Mouse (Mus musculus): ENCODE measurements at regions not wholly inside any gene's neighbourhood (a gene's known extent, or its start where the extent isn't known, plus 50 kb on each side); places are given as distances from the start of the nearest gene placed in this dataset.

DNA sequence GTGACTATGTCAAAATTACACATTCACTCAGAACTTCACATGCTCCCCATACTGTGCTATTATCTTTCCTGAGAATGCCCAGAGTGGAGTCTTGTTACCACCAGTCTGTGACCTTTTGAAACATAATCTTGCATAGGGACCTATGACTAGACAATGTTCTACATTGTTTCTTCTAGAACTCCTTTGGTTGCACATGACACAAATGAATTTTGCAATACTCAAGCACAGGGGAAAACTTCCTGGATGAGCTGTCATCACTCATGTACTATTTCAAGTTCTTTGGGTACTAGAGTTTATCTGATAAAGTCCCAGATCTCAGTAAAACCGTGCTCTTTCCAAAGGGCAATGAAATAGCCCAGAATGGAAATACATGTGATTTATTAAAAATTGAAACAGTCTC is 1901.0 kb upstream of the Lrrc6 start:
- no peak for DNase-seq
- no peak overlapping the region for H3K4me3 ChIP-seq (replicated peaks; ENCODE audit: extremely low read depth, low read depth, low read length)
- no peak for TF ChIP-seq CTCF (IDR thresholded peaks at IDR 0.05; ENCODE audit: insufficient read depth, low read length)
- peaks cover 2% of the 10 kb centered on the region for H3K4me1 ChIP-seq (ENCODE audit: control insufficient read depth, insufficient read depth, low read length)
- 45% methylated on average over 1 of the region's 1 CpGs for WGBS

DNA sequence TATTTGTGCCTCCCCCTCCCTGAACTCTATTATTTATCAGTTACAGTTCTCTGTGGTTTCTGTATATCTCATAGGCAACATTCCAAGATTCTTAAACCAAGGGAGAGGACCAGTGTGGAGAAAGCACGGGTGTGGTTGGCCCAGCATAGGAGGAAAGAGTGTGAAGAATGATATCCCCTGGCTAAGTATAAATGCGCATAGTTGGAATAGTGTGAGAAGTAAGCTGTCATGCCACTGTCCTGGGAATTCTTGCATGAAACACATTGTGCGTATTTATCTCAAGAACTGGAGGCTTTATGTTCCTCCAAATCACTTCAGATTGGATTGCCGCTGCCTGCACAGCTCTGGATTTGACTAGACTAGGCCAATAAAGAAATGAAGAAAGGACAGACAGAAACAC is 1900.3 kb upstream of the Lrrc6 start:
- H3K4me1 ChIP-seq (ENCODE audit: control insufficient read depth, insufficient read depth, low read length): peaks cover 2% of the 10 kb centered on the region
- WGBS: 66% methylated on average over 4 of the region's 4 CpGs
- no peak for DNase-seq

DNA sequence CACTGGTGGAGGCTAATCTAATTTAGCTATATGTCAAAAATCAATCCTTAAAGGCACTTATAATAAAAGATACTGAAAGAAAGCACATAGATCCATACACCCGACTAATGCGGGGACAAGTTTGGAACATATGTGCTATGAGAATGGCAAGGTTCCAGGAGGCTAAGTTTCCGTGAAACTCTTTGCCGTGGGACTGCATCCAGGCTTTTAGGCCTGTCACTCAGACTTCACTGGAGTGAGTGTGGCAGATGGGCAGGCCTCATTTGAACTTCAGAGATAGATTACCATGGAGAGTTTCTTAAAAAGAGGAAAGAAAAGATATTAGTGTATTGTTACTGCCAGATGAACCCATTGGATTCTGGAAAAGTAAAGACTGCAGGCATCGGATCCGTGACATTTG is 1895.9 kb upstream of the Lrrc6 start:
- H3K4me3 ChIP-seq (replicated peaks; ENCODE audit: extremely low read depth, low read depth, low read length): no peak overlapping the region
- no peak for TF ChIP-seq CTCF (IDR thresholded peaks at IDR 0.05; ENCODE audit: insufficient read depth, low read length)
- TF ChIP-seq POLR2A (IDR thresholded peaks at IDR 0.05; ENCODE audit: borderline replicate concordance, extremely low read depth, low read depth, low read length): no peak
- peaks cover 2% of the 10 kb centered on the region for H3K4me1 ChIP-seq (ENCODE audit: control insufficient read depth, insufficient read depth, low read length)
- no peak for DNase-seq
- 88% methylated on average over 6 of the region's 6 CpGs for WGBS

More for the DNA sequence above, 1900.3 kb upstream of the Lrrc6 start:
- no peak for TF ChIP-seq POLR2A (IDR thresholded peaks at IDR 0.05; ENCODE audit: borderline replicate concordance, extremely low read depth, low read depth, low read length)
- no peak for TF ChIP-seq CTCF (IDR thresholded peaks at IDR 0.05; ENCODE audit: insufficient read depth, low read length)
- no peak overlapping the region for H3K4me3 ChIP-seq (replicated peaks; ENCODE audit: extremely low read depth, low read depth, low read length)

DNA sequence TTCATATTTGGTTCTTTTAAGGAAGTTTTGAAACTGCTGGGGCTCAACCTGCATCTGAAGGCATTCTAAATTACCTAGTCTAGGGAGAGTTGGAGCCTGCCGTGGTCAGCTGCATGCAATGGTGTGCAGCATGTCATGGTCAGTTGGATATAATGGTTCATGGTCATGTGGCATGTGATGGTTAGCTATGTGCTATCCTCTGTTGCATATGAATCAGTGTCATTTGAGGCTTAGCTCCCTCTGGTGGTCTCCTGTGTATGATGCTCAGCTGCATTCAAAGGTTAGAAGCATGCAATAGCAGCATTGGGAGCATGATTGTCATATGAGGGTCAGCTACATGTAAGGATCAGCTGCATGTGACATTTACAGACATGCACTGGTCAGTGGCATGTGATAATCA is 1894.0 kb upstream of the Lrrc6 start:
- no peak overlapping the region for H3K4me3 ChIP-seq (replicated peaks; ENCODE audit: extremely low read depth, low read depth, low read length)
- peak; percentile 24; the same call in 1 of the 2 replicates for TF ChIP-seq CTCF (IDR thresholded peaks at IDR 0.05; ENCODE audit: insufficient read depth, low read length)
- no peak for TF ChIP-seq POLR2A (IDR thresholded peaks at IDR 0.05; ENCODE audit: borderline replicate concordance, extremely low read depth, low read depth, low read length)
- no peak for DNase-seq
- no peaks in the 10 kb centered on the region; the same call in none of the 2 replicates for H3K4me1 ChIP-seq (ENCODE audit: control insufficient read depth, insufficient read depth, low read length)
- WGBS: 91% methylated on average over 1 of the region's 1 CpGs

DNA sequence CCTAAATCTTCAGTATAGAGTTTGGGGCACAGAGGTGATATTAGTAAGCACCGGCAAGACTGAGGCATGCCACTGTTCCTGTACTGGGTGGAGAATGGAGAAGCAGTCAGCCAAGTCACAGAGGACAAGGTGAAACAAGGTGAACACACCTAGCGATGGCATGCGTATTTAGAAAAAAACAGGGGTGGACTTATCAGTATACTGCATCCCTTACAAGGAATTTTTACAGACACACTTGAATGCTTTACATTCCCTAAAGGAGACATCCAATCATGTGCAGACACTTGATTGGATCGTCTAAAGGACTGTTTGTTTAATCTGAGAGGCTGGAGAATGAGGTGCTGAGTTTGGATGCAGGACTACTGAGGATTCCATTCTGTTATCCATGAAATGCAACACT is 1893.4 kb upstream of the Lrrc6 start:
- H3K4me3 ChIP-seq (replicated peaks; ENCODE audit: extremely low read depth, low read depth, low read length): no peak overlapping the region
- WGBS: 59% methylated on average over 4 of the region's 4 CpGs
- H3K4me1 ChIP-seq (ENCODE audit: control insufficient read depth, insufficient read depth, low read length): no peaks in the 10 kb centered on the region; the same call in none of the 2 replicates
- DNase-seq: no peak
- TF ChIP-seq POLR2A (IDR thresholded peaks at IDR 0.05; ENCODE audit: borderline replicate concordance, extremely low read depth, low read depth, low read length): no peak
- no peak for TF ChIP-seq CTCF (IDR thresholded peaks at IDR 0.05; ENCODE audit: insufficient read depth, low read length)

GRCm38 (mm10) chr15:68391737-68392136 is 1891.0 kb upstream of the Lrrc6 start:
- H3K4me3 ChIP-seq (replicated peaks; ENCODE audit: extremely low read depth, low read depth, low read length): no peak overlapping the region
- TF ChIP-seq CTCF (IDR thresholded peaks at IDR 0.05; ENCODE audit: insufficient read depth, low read length) (no peak), POLR2A (IDR thresholded peaks at IDR 0.05; ENCODE audit: borderline replicate concordance, extremely low read depth, low read depth, low read length) (no peak)
- H3K4me1 ChIP-seq (ENCODE audit: control insufficient read depth, insufficient read depth, low read length): no peaks in the 10 kb centered on the region; the same call in none of the 2 replicates
- DNase-seq: no peak
- 23% methylated on average over 1 of the region's 1 CpGs for WGBS

DNA sequence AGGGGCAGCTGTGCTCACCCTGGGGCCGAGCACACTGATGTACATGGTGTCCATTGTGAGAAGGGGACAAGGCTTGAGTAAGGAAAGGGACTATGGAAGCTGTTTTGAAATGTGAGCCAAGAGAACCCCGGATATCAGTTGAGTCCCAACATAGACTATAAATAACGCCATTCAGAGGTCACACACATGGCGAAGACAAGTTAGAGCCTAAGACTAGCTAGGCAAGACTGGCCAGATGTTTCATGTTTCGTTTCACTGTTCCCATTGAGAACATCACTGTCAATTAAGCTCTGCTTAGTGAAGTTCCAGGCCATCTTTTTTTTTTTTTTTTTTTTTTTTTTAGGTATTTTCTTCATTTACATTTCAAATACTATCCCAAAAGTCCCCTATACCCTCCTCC is 1889.1 kb upstream of the Lrrc6 start:
- 60% methylated on average over 5 of the region's 5 CpGs for WGBS
- DNase-seq: no peak
- TF ChIP-seq CTCF (IDR thresholded peaks at IDR 0.05; ENCODE audit: insufficient read depth, low read length) (no peak), POLR2A (IDR thresholded peaks at IDR 0.05; ENCODE audit: borderline replicate concordance, extremely low read depth, low read depth, low read length) (no peak)
- Histone ChIP-seq H3K4me1 (ENCODE audit: control insufficient read depth, insufficient read depth, low read length) (no peaks in the 10 kb centered on the region; the same call in none of the 2 replicates), H3K4me3 (replicated peaks; ENCODE audit: extremely low read depth, low read depth, low read length) (no peak overlapping the region)

DNA sequence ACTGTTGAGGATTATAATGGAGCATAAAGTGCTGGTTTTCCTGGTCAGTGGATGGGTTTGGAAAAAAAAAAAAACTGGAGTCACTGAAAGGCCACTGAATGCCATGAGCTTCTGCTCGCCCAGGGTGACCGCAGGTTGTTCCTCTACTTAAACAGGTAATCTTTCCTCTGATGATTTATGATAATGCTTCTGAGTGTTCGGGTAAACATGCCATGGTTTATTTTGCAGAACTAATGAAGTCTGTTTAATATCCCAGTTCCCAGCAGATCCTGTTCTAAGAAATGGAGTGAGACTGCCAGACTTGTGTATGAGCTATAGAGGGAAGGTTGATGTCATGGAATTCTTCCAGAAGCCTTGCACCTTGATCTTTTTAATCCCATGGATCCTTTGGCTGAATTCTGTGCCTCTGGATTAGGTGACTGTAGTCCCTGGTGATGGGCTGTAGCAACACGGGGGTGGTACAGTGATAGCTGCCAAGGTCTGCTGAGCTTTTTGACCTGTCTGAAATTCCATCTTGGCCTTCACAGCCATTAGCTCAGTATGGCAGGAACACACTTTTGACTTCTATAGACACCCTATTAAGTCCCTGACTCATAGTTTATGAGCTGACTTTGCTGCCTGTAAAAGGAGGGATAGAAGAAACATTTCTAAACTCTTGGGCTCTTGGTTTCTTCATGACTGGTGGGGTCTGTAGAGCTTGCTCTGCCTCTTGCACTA is 1886.8 kb upstream of the Lrrc6 start:
- no peak for DNase-seq
- Histone ChIP-seq H3K4me3 (replicated peaks; ENCODE audit: extremely low read depth, low read depth, low read length) (no peak overlapping the region), H3K4me1 (ENCODE audit: control insufficient read depth, insufficient read depth, low read length) (no peaks in the 10 kb centered on the region; the same call in none of the 2 replicates)
- no peak for TF ChIP-seq POLR2A (IDR thresholded peaks at IDR 0.05; ENCODE audit: borderline replicate concordance, extremely low read depth, low read depth, low read length)
- TF ChIP-seq CTCF (IDR thresholded peaks at IDR 0.05; ENCODE audit: insufficient read depth, low read length): no peak
- 71% methylated on average over 4 of the region's 4 CpGs for WGBS

DNA sequence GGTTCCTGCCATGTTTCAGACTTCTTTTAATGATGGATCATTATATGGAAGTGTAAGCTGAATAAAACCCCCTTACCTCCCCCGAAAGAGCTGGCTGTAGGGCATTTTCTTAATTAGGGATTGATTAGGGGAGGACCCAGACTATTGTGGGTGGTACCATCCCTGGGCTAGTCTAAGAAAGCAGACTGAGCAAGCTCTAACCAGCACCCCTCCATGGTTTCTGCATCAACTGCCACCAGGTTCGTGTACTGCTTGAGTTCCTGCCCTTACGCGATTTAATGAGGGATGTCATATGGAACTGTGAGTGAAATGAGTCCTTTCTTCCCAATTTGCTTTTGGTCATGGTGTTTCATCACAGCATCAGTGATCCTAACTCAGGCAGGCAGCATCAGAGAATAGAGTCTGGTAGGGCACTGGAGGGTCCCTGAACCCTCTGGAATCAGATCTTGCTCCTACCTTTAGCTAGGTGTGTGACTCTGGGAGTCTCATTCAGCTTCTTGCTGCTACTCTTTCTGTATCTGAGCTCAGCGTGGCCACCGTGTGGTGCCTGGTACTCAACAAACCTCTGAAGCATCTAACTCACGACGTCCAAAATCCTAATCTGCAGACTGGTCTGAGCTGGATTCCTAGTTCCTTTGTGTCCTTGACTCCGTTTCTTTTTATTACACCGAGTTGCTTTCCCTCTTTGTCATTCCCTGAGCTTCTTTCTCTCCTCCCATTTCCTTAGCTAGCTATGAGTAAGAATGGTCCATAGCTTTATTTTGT is 1884.0 kb upstream of the Lrrc6 start:
- no peak for DNase-seq
- TF ChIP-seq CTCF (IDR thresholded peaks at IDR 0.05; ENCODE audit: insufficient read depth, low read length) (no peak), POLR2A (IDR thresholded peaks at IDR 0.05; ENCODE audit: borderline replicate concordance, extremely low read depth, low read depth, low read length) (no peak)
- H3K4me3 ChIP-seq (replicated peaks; ENCODE audit: extremely low read depth, low read depth, low read length): no peak overlapping the region
- no peaks in the 10 kb centered on the region; the same call in 1 of the 2 replicates for H3K4me1 ChIP-seq (ENCODE audit: control insufficient read depth, insufficient read depth, low read length)
- WGBS: 64% methylated on average over 10 of the region's 10 CpGs

DNA sequence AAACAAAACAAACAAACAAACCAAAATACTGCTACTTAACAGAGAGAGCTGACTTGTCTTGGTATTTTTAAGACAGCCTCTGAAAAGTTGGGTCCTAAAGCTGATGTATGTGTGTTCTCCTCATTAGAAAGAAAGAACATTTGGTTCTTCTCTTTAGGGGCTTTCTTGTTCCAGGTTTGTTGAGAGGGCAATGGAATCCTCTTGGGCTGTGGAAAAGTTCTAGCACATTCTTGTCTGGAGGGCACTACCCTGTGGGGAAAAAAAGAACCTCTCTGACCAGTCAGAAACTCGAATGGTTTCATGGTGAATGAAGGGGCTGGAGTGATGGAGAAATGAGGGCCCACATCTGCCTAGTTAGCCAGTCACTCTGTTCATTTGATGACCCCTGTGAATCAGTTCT is 1874.5 kb upstream of the Lrrc6 start:
- no peak for TF ChIP-seq CTCF (IDR thresholded peaks at IDR 0.05; ENCODE audit: insufficient read depth, low read length)
- WGBS: 23% methylated on average over 1 of the region's 1 CpGs
- H3K4me3 ChIP-seq (replicated peaks; ENCODE audit: extremely low read depth, low read depth, low read length): no peak overlapping the region
- H3K4me1 ChIP-seq (ENCODE audit: control insufficient read depth, insufficient read depth, low read length): no peaks in the 10 kb centered on the region
- no peak for DNase-seq

Data from lung, adult 2 months (tissue).